Mouse (Mus musculus): ENCODE measurements around the gene Myo1g.
A peak's percentile ranks its signal among the peaks of the same experiment; 100 is the strongest.

Myo1g gene

GRCm38 (mm10) chr11:6520507-6521173 lies at the start of gene Myo1g:
Gene Myo1g, minus strand, starts transcription at chr11:6520965.
- DNase-seq (ENCODE audit: low spot score), result no peak

- DNase-seq (ENCODE audit: low spot score), result no peak
Measured at GRCm38 (mm10) chr11:6569410-6569777, 48.6 kb upstream of the Myo1g start.

- no peak for DNase-seq (ENCODE audit: low spot score)
Measured at GRCm38 (mm10) chr11:6568584-6569409, 48.0 kb upstream of the Myo1g start.

GRCm38 (mm10) chr11:6567951-6568350 lies 47.2 kb upstream of the Myo1g start:
- DNase-seq (ENCODE audit: low spot score), result no peak

GRCm38 (mm10) chr11:6566496-6566895 lies 45.7 kb upstream of the Myo1g start:
- no peak for DNase-seq (ENCODE audit: low spot score)

GRCm38 (mm10) chr11:6563201-6563600 lies 42.4 kb upstream of the Myo1g start:
- DNase-seq (ENCODE audit: low spot score), result no peak

GRCm38 (mm10) chr11:6562359-6562758 lies 41.6 kb upstream of the Myo1g start:
- DNase-seq (ENCODE audit: low spot score), result no peak

- DNase-seq (ENCODE audit: low spot score), result no peak
Measured at GRCm38 (mm10) chr11:6561474-6561873, 40.7 kb upstream of the Myo1g start.

GRCm38 (mm10) chr11:6560655-6561360 lies 40.0 kb upstream of the Myo1g start:
- DNase-seq (ENCODE audit: low spot score), result no peak

DNA sequence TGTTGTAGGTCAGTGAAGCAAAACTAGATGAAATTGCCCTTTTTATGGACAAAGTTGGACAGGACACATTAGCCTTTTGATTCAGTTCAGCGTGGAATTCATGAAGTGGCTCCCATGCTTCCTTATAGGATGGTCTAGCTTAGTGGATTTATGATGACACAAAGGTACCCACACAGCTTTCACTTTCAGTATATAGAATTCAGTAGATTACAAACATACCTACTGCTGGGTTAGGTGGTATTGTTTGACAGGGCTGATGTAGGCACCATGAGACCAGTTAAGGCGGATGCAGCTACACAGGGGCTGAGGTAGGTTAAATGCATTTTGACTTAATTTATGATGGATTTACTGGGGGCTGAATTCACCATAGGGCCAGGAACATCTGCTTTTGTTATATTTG lies 39.2 kb upstream of the Myo1g start:
- no peak for DNase-seq (ENCODE audit: low spot score)

- no peak for DNase-seq (ENCODE audit: low spot score)
Measured at GRCm38 (mm10) chr11:6558234-6558633, 37.5 kb upstream of the Myo1g start.

DNA sequence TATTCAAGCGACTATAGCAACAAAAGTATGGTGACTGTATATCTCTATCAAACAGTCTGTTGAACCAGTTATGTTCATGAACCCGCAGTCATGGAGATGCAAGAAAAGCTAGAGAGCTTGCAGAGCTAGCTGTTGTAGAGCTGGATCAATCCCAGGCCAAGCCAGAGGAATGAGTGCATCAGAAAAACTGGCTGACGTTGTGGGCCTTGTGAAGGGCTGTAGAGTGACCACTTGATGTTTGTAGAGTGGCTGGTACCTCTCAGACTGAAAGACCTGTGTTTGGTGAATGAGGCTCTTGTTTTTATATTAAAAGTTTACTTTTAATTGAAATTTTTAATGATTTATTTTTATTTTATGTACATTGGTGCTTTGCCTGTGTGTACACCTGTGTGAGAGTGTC lies 29.4 kb upstream of the Myo1g start:
- no peak for DNase-seq (ENCODE audit: low spot score)

DNA sequence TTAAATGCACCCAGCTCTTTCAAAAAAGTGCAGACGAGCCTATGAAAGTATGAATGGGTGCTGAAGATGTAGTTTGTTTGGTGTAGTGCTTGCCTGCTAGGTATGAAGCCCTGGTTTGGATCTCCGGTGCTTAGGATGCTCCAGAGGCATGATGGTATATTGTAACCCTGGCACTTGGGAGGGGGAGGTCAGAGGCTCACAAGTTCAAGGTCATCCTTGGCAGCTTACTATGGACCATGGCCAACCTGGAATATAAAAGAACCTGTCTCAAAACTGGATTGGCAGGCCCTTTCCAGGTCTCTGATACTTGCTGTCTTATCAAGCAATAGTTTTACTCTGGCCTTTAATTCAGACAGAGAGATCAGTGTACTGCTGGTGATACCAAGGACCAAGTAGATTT lies 29.0 kb upstream of the Myo1g start:
- no peak for DNase-seq (ENCODE audit: low spot score)

- DNase-seq (ENCODE audit: low spot score), result no peak
Measured at GRCm38 (mm10) chr11:6547696-6548325, 27.0 kb upstream of the Myo1g start.

DNA sequence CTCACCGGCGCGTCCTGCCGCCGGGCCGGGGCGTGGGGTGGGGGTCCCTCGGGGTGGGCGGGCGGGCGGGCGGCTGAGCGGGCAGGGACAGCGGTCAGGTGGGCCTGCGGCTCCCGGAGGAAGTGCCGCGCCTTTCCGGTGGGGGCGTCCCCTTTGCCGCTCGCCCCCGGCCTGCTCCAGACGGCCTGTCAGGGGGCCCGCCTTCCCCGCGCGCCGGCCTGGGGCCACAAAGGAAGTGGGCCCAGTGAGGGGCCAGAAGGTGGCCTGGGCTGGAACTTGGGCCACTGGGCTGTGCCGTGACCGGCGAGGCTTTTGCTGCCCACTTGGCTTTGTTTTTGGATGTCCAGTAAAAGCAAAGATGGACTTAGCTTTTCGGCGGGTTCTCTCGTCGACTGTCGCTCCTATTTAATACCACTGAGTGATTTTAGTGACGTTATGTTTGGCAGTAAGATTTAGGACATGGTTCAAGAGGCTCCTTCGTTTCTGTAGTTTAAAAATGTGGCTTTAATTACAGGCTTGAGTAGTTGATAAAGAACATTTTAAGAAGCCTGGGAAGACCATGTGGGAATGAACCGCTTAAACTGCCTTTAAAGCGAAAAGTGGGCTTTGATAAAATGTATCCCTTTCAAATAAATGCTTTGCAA lies 26.4 kb upstream of the Myo1g start:
- no peak for DNase-seq (ENCODE audit: low spot score)

GRCm38 (mm10) chr11:6546205-6547013 lies 25.6 kb upstream of the Myo1g start, which contains the start of gene Ccm2:
Gene Ccm2, plus strand, starts transcription at chr11:6546887.
- peak; percentile 98 for DNase-seq (ENCODE audit: low spot score)

- DNase-seq (ENCODE audit: low spot score), result no peak
Measured at GRCm38 (mm10) chr11:6545857-6546192, 25.1 kb upstream of the Myo1g start.

DNA sequence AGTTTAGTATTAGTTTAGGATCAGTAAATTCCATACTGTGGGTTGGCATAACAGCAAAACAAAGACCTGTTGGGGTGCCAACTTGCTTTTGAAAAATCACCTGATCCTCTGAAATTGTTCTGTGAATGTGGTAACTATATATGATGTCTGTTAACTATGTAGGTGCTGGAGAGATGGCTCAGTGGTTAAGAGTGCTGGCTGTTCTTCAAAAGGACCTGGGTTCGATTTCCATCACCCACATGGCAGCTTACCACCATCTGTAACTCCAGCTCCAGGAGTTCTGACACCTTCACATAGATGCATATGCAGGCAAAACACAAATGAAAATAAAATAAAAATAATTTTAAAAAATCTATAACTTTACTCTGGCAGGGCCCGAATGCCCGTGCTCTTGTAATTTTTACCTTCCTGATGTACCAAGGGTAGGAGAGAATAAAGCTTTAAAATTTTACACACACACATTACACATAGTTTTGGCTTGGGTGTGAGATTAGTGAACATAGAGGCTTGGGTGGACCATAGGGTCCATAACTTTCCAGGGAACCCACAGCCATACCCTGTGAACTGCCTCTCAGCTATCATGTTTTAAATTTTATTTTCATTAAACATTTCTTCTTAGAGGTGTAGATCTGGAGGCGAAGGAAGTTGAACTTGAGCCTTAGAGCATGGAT lies 24.6 kb upstream of the Myo1g start:
- no peak for DNase-seq (ENCODE audit: low spot score)

- no peak for DNase-seq (ENCODE audit: low spot score)
Measured at GRCm38 (mm10) chr11:6544683-6545082, 23.9 kb upstream of the Myo1g start.

DNA sequence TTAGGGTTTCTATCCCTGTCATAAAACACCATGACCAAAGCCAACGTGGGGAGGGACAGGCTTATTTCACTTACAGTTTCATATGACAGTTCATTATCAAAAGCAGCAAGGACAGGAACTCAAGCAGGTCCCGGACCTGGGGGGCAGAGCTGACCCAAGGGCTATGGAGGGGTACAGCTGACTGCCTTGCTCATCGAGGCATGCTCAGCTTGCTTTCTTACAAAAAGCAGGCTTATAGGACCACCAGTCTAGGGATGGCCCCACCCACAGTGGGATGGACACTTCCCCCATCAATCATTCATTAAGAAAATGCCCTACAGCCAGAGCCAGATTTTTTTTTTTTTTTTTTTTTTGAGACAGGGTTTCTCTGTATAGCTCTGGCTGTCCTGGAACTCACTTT lies 10.0 kb upstream of the Myo1g start:
- no peak for DNase-seq (ENCODE audit: low spot score)

- DNase-seq (ENCODE audit: low spot score), result no peak
Measured at GRCm38 (mm10) chr11:6529961-6530360, 9.2 kb upstream of the Myo1g start.

Measured in yolk sac, embryonic 10.5 days (tissue).